Mouse (Mus musculus) neural tube, embryonic 13.5 days (tissue): ENCODE measurements around the gene Pttg1. TPM values are rescaled to one million over a fixed set of nuclear protein-coding genes. Genes with fewer than 3 reads are reported as not detected.
A peak's percentile ranks its signal among the peaks of the same experiment; 100 is the strongest.

Experiments
- ATAC-seq: fragments of 200-750 bp; cut with Nextera tagmentation; 2 replicates; pipeline ENCODE4 v1.8.0; 2017; ENCODE audit warnings: low read depth, mild to moderate bottlenecking, moderate TSS enrichment, moderate library complexity
- H3K27ac ChIP-seq: fragments of 300-500 bp; sonication (generic); replicated peaks from 2 replicates; pipeline ENCODE4 v1.5.1; 2015; ENCODE audit warnings: moderate library complexity, mild to moderate bottlenecking, inconsistent platforms
- H3K27me3 ChIP-seq: fragments of 300-500 bp; sonication (generic); 2 replicates; pipeline ENCODE4 v1.6.1; 2015; ENCODE audit warnings: mild to moderate bottlenecking, inconsistent platforms
- H3K36me3 ChIP-seq: fragments of 300-500 bp; sonication (generic); 2 replicates; pipeline ENCODE4 v1.6.1; 2015; ENCODE audit warnings: mild to moderate bottlenecking, inconsistent platforms
- H3K4me1 ChIP-seq: fragments of 300-500 bp; sonication (generic); replicated peaks from 2 replicates; pipeline ENCODE4 v1.6.1; 2015; ENCODE audit warnings: inconsistent platforms
- H3K4me2 ChIP-seq: fragments of 300-500 bp; sonication (generic); 2 replicates; pipeline ENCODE4 v1.6.1; 2015; ENCODE audit warnings: inconsistent platforms, mild to moderate bottlenecking, moderate library complexity
- H3K4me3 ChIP-seq: fragments of 300-500 bp; sonication (generic); 2 replicates; pipeline ENCODE4 v1.5.1; 2015; ENCODE audit warnings: mild to moderate bottlenecking, inconsistent platforms
- H3K9ac ChIP-seq: fragments of 300-500 bp; sonication (generic); 2 replicates; pipeline ENCODE4 v1.6.1; 2015; ENCODE audit warnings: moderate library complexity, mild to moderate bottlenecking, inconsistent platforms
- H3K9me3 ChIP-seq: fragments of 300-500 bp; sonication (generic); 2 replicates; pipeline ENCODE4 v1.6.1; 2016; ENCODE audit warnings: inconsistent platforms
- WGBS: fragments of 180-500 bp; shearing (Covaris S2); methylation state at CpG from one replicate; pipeline ENCODE4 v1.1.7; 2015; 5-methylcytosine and 5-hydroxymethylcytosine counted together
- polyA plus RNA-seq: library from polyadenylated mRNA; unstranded; fragments of >200 nt; fragmentation: Nextera tagmentation; extraction: Ambion mirVana; gene quantifications from 2 replicates; pipeline ENCODE4 v1.2.1, GENCODE M21; 2015

Gene Pttg1
- 51.6 and 56.1 TPM in 2 replicates for polyA plus RNA-seq

DNA sequence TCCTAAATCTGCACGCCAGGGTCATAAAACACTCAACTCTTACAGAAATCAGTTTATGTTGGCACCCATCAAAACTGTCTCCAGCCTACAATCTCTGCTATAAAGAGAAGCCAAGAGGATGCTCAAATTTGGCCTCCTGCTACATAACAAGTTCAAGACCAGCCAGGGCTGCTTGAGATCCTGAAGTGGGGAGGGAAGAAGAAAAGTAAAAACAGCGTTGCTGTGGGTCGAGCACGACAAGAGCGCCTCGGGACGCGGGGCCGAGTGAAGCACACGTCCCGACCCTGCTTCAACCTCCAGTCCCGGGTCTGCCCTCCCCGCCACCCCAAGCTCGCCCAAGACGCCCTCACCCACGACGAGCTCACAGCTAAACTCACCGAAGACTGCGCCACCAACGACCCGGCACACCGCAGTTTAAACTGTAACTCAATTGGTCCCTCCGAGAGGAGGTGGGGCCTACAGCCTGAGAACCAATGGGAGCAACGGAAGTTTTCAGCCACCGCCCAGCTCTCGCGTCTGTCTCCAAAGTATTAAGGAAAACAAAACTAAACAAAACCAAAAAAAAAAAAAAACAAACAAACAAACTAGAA, at the start of gene Pttg1:
Pttg1 (minus strand) TSS at position 428 of the 590 bp plus-strand sequence.
- Histone ChIP-seq H3K27me3 (no peaks in the 10 kb centered on the region; the same call in 1 of the 2 replicates), H3K9me3 (no peaks in the 10 kb centered on the region), H3K4me1 (0 out of 2 replicates have a peak, but pooled peaks cover 9% of the 10 kb centered on the region), H3K4me2 (peak within 1 kb of the TSS; percentile 62), H3K36me3 (no peaks in the 10 kb centered on the region; the same call in 1 of the 2 replicates), H3K4me3 (peak within 1 kb of the TSS; percentile 59), H3K27ac (no peak within 1 kb of the TSS), H3K9ac (peak within 1 kb of the TSS; percentile 71)
- WGBS = 3% methylated on average over 27 of the region's 27 CpGs
- ATAC-seq = peak; percentile 96

DNA sequence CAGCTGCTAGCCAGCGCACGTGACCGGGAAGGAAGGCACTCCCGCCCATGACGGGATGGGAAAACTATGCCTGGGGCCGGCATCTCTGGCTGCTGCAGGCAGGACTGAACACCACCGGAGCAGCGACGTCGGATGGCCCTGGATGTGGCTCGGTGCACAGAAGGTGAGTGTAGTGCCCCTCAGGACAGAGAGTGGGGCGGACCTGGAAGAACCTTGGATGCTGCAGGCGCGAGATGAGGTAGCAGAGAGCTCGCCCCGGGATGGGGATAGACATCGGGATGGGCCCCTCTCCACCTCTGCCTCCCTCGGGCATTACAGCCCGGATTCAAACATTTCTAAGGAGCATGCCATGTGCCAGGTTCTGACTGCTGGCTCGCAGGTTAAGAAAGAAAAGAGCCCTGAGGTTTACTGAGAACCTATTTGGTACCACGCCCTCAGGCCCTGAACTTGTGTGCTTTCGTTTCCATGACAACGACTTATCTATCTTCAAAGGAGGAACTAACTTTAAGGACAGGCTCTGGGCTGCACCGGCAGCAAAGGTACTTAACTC, 48.2 kb upstream of the Pttg1 start, which contains the start of gene C1qtnf2:
C1qtnf2 (plus strand) TSS at position 52 of the 550 bp plus-strand sequence.
- Histone ChIP-seq H3K27ac (0 out of 2 replicates have a peak within 1 kb of the TSS, but pooled peaks have one; percentile 18), H3K9ac (peak within 1 kb of the TSS; percentile 65), H3K27me3 (0 out of 2 replicates have a peak, but pooled peaks cover 6% of the 10 kb centered on the region), H3K36me3 (no peaks in the 10 kb centered on the region), H3K9me3 (no peaks in the 10 kb centered on the region), H3K4me2 (peak within 1 kb of the TSS; percentile 65), H3K4me3 (peak within 1 kb of the TSS; percentile 36), H3K4me1 (peaks cover 12% of the 10 kb centered on the region; the same call in 1 of the 2 replicates)
- 6% methylated on average over 24 of the region's 24 CpGs for WGBS
- ATAC-seq = peak; percentile 76

DNA sequence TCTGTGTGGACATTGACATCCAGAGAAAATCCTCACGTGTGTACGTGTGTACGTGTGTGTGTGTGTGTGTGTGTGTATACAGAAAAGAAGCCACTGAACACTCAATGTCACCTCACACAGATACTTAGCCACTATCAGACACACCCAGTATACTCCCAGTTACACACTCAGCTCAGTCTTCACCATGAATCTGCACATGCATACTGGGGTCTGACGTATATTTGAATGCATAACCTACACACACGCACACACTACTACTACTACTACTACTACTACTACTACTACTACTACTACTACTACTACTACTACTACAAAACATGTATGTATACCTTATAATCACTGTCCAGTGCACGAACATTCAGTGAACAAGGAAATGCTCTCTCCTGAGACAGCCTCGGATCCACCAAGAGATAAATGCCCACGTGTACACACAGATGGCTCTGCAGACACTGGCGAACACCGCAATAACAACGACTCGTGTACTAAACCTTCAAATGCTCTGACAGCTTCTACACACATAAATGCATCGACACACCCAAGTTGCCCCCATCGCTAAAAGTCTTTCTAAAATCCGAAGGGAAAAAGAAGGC, 47.7 kb upstream of the Pttg1 start:
- WGBS = 49% methylated on average over 15 of the region's 15 CpGs
- H3K4me1 ChIP-seq = peaks cover 12% of the 10 kb centered on the region; the same call in 1 of the 2 replicates
- H3K9ac ChIP-seq = peak overlapping the region; percentile 65
- 0 out of 2 replicates have a peak, but pooled peaks have one; percentile 54 for ATAC-seq
- no peaks in the 10 kb centered on the region for H3K36me3 ChIP-seq
- H3K9me3 ChIP-seq = no peaks in the 10 kb centered on the region
- peak overlapping the region; percentile 36 for H3K4me3 ChIP-seq
- peak overlapping the region; percentile 65 for H3K4me2 ChIP-seq
- H3K27ac ChIP-seq = 0 out of 2 replicates have a peak overlapping the region, but pooled peaks have one; percentile 18
- H3K27me3 ChIP-seq = 0 out of 2 replicates have a peak, but pooled peaks cover 6% of the 10 kb centered on the region

DNA sequence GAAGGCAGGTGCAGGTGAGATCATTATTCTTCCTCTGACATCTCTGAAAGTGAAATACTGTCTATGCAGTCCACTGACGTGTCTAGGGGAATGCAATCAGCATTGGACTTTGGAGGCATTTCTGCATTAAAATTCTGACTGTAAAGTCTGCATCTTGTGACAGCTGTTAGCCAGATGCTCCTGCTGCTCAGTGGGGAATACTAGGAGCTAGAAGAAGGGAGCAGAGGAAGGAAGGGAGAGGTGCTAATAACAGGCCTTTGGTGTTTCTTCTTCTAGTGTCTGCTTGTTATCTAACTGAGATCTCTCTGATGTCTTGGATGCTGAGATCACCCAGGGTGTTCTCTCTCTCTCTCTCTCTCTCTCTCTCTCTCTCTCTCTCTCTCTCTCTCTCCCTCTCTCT, 47.1 kb upstream of the Pttg1 start:
- WGBS = 32% methylated on average over 1 of the region's 1 CpGs

DNA sequence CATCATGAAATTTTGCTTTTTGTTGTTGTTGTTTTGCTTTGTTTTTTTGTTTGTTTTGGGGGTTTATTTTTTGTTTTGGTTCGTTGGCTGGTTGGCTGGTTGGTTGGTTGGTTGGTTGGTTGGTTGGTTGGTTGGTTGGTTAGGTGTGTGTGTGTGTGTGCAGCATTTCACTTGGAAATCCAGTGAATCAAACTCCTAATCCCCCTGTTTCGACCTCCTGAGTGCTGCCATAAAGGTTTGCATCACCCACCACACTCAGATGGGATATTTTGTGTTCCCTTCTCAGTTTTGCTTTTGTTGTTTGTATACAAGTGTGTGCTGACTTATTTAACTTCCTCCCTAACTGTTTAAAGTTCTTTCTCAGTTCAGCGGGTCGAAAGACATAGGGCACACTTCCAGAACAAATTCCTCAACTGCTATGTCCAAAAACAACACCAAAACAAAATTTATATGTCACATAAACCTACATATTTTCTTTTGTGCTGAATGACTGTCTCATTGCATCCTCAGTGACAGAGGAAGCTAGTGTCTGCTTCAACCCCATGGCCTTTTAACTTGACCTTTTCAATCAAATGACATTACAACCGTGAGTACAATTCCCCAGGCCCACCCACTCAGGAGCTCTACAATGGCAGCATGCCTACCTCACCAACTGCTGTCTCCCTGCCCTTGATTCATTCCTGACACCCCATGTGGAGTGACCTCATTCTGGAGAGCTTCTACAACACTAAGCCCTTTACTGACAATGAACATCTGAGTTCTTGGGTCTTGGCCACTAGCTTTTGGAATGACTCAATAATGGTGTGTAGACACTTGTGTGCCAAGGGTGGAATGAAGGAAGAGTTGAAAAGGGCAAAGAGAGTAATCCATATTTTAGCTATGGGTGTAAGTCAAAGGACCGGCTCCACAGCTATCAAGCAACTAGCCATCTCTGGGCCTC, 45.1 kb upstream of the Pttg1 start:
- H3K27ac ChIP-seq = no peak overlapping the region
- WGBS = 70% methylated on average over 6 of the region's 6 CpGs
- H3K4me1 ChIP-seq = peaks cover 12% of the 10 kb centered on the region; the same call in 1 of the 2 replicates
- no peaks in the 10 kb centered on the region for H3K36me3 ChIP-seq
- H3K4me2 ChIP-seq = no peak overlapping the region
- 0 out of 2 replicates have a peak, but pooled peaks cover 6% of the 10 kb centered on the region for H3K27me3 ChIP-seq
- H3K9me3 ChIP-seq = no peaks in the 10 kb centered on the region
- ATAC-seq = no peak
- H3K9ac ChIP-seq = no peak overlapping the region
- H3K4me3 ChIP-seq = no peak overlapping the region

More for the DNA sequence above, 47.1 kb upstream of the Pttg1 start:
- ATAC-seq = peak; percentile 58; the same call in 1 of the 2 replicates
- Histone ChIP-seq H3K4me2 (no peak overlapping the region), H3K9me3 (no peaks in the 10 kb centered on the region), H3K27me3 (0 out of 2 replicates have a peak, but pooled peaks cover 6% of the 10 kb centered on the region), H3K27ac (0 out of 2 replicates have a peak overlapping the region, but pooled peaks have one; percentile 18), H3K36me3 (no peaks in the 10 kb centered on the region), H3K4me1 (peaks cover 12% of the 10 kb centered on the region; the same call in 1 of the 2 replicates), H3K9ac (no peak overlapping the region), H3K4me3 (no peak overlapping the region)

DNA sequence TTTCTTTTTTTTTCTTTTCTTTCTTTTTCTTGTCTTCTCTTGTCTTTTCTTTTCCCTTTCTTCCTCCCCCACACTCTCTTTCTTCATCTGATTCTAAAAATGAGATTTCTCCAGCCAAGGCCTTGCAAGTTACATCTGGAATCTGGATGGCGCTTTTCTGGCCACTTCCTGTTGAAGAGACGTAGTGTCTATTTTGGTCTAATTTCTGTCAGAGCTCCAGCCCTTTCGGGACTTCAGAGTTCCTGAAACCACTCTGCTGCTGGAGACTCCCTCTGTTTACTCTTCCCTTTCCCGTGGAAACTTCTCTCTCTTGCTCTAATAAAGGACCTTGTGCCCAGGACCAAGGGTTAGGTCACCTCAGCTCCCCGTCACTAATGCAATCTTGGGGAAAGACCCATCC, 44.1 kb upstream of the Pttg1 start:
- no peak overlapping the region for H3K27ac ChIP-seq
- no peak overlapping the region for H3K4me3 ChIP-seq
- H3K27me3 ChIP-seq = 0 out of 2 replicates have a peak, but pooled peaks cover 1% of the 10 kb centered on the region
- H3K9me3 ChIP-seq = no peaks in the 10 kb centered on the region
- no peak overlapping the region for H3K4me2 ChIP-seq
- H3K36me3 ChIP-seq = no peaks in the 10 kb centered on the region
- H3K4me1 ChIP-seq = peaks cover 12% of the 10 kb centered on the region; the same call in 1 of the 2 replicates
- 75% methylated on average over 5 of the region's 5 CpGs for WGBS
- no peak for ATAC-seq
- no peak overlapping the region for H3K9ac ChIP-seq

DNA sequence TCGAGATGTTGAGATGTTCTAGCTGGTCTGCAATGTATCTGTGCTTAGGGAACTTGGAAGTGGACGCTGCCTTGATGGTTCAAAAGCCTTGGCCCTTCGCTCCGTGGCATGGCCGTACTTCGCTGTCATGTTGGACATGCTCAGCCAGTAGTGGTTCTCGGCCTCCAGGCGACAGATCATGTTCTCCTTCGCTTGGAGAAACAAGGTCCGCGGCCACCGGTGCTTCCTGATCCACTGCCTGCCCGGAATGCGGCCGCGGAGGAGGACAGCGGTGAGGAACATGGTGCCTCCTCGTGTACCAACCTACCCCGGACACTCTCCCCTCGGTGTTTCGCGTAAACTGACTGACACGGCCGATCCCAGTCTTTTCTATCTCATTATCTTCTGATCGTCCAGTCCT, 37.2 kb upstream of the Pttg1 start:
- Histone ChIP-seq H3K4me3 (no peak overlapping the region), H3K4me1 (no peaks in the 10 kb centered on the region), H3K9me3 (no peaks in the 10 kb centered on the region), H3K27ac (no peak overlapping the region), H3K27me3 (no peaks in the 10 kb centered on the region), H3K36me3 (no peaks in the 10 kb centered on the region), H3K4me2 (no peak overlapping the region), H3K9ac (no peak overlapping the region)
- 93% methylated on average over 25 of the region's 25 CpGs for WGBS
- ATAC-seq = no peak

DNA sequence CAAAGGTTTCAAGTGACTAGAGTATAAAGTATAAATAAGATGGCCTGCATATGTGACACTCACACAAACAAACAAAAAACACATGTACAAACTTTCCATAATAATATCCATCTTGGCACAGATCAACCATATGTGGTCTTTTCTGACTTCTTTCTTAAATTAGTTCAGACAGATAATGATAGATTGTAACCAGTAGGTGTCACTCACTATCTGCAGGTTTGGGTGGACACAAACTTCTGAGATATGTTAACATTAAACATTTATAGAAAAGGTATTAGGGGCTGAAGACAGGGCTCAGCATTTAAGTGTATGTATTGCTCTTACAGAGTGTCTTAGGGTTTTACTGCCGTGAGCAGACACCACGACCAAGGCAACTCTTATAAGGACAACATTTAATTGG, 26.2 kb upstream of the Pttg1 start:
- H3K27ac ChIP-seq = no peak overlapping the region
- peaks cover 10% of the 10 kb centered on the region for H3K36me3 ChIP-seq
- no peaks in the 10 kb centered on the region for H3K4me1 ChIP-seq
- H3K4me3 ChIP-seq = no peak overlapping the region
- H3K9me3 ChIP-seq = no peaks in the 10 kb centered on the region
- no peak overlapping the region for H3K9ac ChIP-seq
- WGBS = 82% methylated on average over 2 of the region's 2 CpGs
- H3K27me3 ChIP-seq = no peaks in the 10 kb centered on the region
- no peak for ATAC-seq
- no peak overlapping the region for H3K4me2 ChIP-seq

DNA sequence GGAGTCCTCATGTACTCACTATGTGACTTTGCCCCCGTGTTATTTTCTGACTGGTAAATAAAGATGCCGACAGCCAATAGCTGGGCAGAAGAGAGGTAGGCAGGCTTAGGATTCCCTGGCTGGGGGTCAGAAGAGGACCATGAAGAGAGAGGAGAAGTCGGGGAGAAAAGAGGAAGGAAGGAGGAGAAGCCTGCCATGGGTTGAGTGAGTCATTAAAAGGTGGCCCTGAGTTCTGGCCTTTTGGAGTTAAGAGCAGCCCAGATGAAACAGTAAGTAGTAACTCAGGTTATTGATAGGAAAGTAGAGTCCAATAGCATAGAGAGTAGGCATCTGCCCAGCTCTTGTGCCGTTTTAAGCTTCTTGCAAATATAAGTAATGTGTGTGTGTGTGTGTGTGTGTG, 25.3 kb upstream of the Pttg1 start:
- WGBS = 75% methylated on average over 4 of the region's 4 CpGs
- Histone ChIP-seq H3K27me3 (no peaks in the 10 kb centered on the region), H3K9ac (no peak overlapping the region), H3K4me1 (no peaks in the 10 kb centered on the region), H3K36me3 (peaks cover 19% of the 10 kb centered on the region), H3K9me3 (no peaks in the 10 kb centered on the region), H3K27ac (no peak overlapping the region), H3K4me3 (no peak overlapping the region), H3K4me2 (no peak overlapping the region)
- no peak for ATAC-seq

DNA sequence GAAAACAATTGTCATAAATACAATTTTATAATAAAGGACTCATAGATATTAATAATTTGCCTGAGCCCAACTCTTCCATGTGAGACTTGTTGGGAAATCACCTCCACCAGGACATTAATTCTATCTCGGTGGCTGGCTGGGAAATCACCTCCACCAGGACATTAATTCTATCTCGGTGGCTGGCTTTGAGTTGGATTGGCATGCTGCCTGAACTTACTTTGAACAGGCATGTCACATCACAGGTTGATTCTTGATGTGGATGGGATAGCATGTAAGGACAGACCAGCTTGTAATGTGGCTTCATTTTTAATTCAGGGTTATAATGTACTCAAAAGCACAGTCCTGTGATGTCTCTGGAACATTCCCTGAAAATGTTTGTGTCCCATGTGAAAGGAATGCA, 23.9 kb upstream of the Pttg1 start:
- Histone ChIP-seq H3K27me3 (no peaks in the 10 kb centered on the region), H3K4me2 (no peak overlapping the region), H3K36me3 (peaks cover 33% of the 10 kb centered on the region), H3K4me3 (no peak overlapping the region), H3K27ac (no peak overlapping the region), H3K9me3 (no peaks in the 10 kb centered on the region), H3K9ac (no peak overlapping the region), H3K4me1 (no peaks in the 10 kb centered on the region)
- ATAC-seq = no peak
- 95% methylated on average over 2 of the region's 2 CpGs for WGBS

DNA sequence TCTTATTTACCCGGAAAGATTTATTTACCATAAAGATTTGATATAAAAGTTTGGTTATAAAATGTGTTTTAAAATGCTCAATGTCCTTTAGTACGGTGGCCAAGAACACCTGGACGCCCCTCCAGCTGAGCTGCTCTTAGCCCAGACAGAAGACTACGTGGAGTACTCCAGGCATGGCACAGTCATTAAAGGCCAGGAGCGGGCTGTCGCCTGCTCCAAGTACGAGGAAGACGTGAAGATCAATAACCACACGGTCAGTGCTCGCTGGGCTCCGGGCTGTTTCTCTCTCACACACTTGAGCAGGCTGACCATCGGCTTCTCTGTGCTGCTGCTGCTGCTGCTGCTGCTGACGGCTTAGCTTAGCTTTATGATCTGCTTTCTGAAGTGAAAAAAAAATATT, 17.1 kb upstream of the Pttg1 start:
- Histone ChIP-seq H3K9ac (no peak overlapping the region), H3K36me3 (peaks cover 99% of the 10 kb centered on the region), H3K27me3 (no peaks in the 10 kb centered on the region), H3K4me1 (no peaks in the 10 kb centered on the region), H3K4me3 (no peak overlapping the region), H3K9me3 (no peaks in the 10 kb centered on the region), H3K4me2 (no peak overlapping the region), H3K27ac (no peak overlapping the region)
- WGBS = 94% methylated on average over 13 of the region's 13 CpGs
- no peak for ATAC-seq
